Comparison of ENCODE assay signal across 11 mouse cellular contexts in genomic region chr4:150872681-150873080, GRCm38 (mm10). TPM values are rescaled to one million over a fixed set of nuclear protein-coding genes. Genes with fewer than 3 reads are reported as not detected.
DNase-seq lines count a peak whose midpoint lies in the region; ATAC-seq lines count a peak whose summit lies in the region.
"Had no signal": no experiment of that assay in that cellular context is flagged by ENCODE, and none has a peak within 500 bp of the region (broad histone marks: within the 10 kb centered on the region; RNA-seq: fewer than 3 reads in every experiment).

No protein-coding gene starts in this region.

- H3K9me3 ChIP-seq in heart, embryonic 12.5 days (replicated peaks) = no peaks in the 10 kb centered on the region
- no peaks in the 10 kb centered on the region for H3K9me3 ChIP-seq in liver, embryonic 16.5 days (replicated peaks; ENCODE audit: control insufficient read depth, low read length)
- no peaks in the 10 kb centered on the region for H3K9me3 ChIP-seq in hindbrain, embryonic 13.5 days
- no peaks in the 10 kb centered on the region for H3K9me3 ChIP-seq in stomach, embryonic 14.5 days (ENCODE audit: control insufficient read depth, low read depth, low read length)
- H3K9me3 ChIP-seq in forebrain, embryonic 15.5 days = no peaks in the 10 kb centered on the region

- H3K9ac ChIP-seq in heart, embryonic 12.5 days = 0 out of 2 replicates have a peak overlapping the region, but pooled peaks have one; percentile 5
- no peak overlapping the region for H3K9ac ChIP-seq in liver, embryonic 16.5 days (ENCODE audit: low read depth, low read length)
- H3K9ac ChIP-seq in hindbrain, embryonic 13.5 days = no peak overlapping the region; the same call in 1 of the 2 replicates
- H3K9ac ChIP-seq in stomach, embryonic 14.5 days (replicated peaks; ENCODE audit: low read depth, low read length) = no peak overlapping the region
- H3K9ac ChIP-seq in forebrain, embryonic 15.5 days (replicated peaks) = no peak overlapping the region

- H3K27me3 ChIP-seq in heart, embryonic 12.5 days (replicated peaks) = no peaks in the 10 kb centered on the region
- no peaks in the 10 kb centered on the region for H3K27me3 ChIP-seq in liver, embryonic 16.5 days (ENCODE audit: control insufficient read depth, insufficient read depth, low read depth, low read length)
- H3K27me3 ChIP-seq in hindbrain, embryonic 13.5 days = no peaks in the 10 kb centered on the region
- H3K27me3 ChIP-seq in stomach, embryonic 14.5 days (ENCODE audit: control insufficient read depth, insufficient read depth, low read length) = no peaks in the 10 kb centered on the region
- H3K27me3 ChIP-seq in forebrain, embryonic 15.5 days = no peaks in the 10 kb centered on the region
- H3K27me3 ChIP-seq: Patski had no signal

- H3K27ac ChIP-seq in heart, embryonic 12.5 days (ENCODE audit: poor library complexity, severe bottlenecking) = no peak overlapping the region
- H3K27ac ChIP-seq in liver, embryonic 16.5 days (ENCODE audit: low read length) = peak overlapping the region; percentile 69
- peak overlapping the region; percentile 83 for H3K27ac ChIP-seq in hindbrain, embryonic 13.5 days
- peak overlapping the region; percentile 88; the same call in 1 of the 2 replicates for H3K27ac ChIP-seq in stomach, embryonic 14.5 days (ENCODE audit: low read length)
- H3K27ac ChIP-seq in forebrain, embryonic 15.5 days (replicated peaks) = no peak overlapping the region; the same call in 1 of the 2 replicates

- no peak overlapping the region for H3K4me3 ChIP-seq in heart, embryonic 12.5 days
- no peak overlapping the region for H3K4me3 ChIP-seq in liver, embryonic 16.5 days (ENCODE audit: low read depth, low read length)
- H3K4me3 ChIP-seq in hindbrain, embryonic 13.5 days = no peak overlapping the region
- H3K4me3 ChIP-seq in stomach, embryonic 14.5 days (ENCODE audit: low read depth, low read length) = no peak overlapping the region
- no peak overlapping the region for H3K4me3 ChIP-seq in forebrain, embryonic 15.5 days

- no peak overlapping the region for H3K4me2 ChIP-seq in heart, embryonic 12.5 days
- H3K4me2 ChIP-seq in liver, embryonic 16.5 days (ENCODE audit: low read depth, low read length) = no peak overlapping the region
- H3K4me2 ChIP-seq in hindbrain, embryonic 13.5 days = no peak overlapping the region
- no peak overlapping the region for H3K4me2 ChIP-seq in stomach, embryonic 14.5 days (replicated peaks; ENCODE audit: low read depth, low read length)
- no peak overlapping the region for H3K4me2 ChIP-seq in forebrain, embryonic 15.5 days (replicated peaks)

- DNase-seq in heart, adult 8-10 months (ENCODE audit: low spot score) = no peak
- no peak for DNase-seq in liver
- DNase-seq in left cerebral cortex, adult 18-20 months (ENCODE audit: low spot score in 2 of 2) = no peak
- DNase-seq: cerebellum, adult 9-10 months; midbrain, embryonic 14.5 days had no signal

- H3K36me3 ChIP-seq in heart, embryonic 12.5 days = 0 out of 2 replicates have a peak, but pooled peaks cover 4% of the 10 kb centered on the region
- no peaks in the 10 kb centered on the region for H3K36me3 ChIP-seq in liver, embryonic 16.5 days (ENCODE audit: control insufficient read depth, insufficient read depth)
- H3K36me3 ChIP-seq in hindbrain, embryonic 13.5 days = peaks cover 9% of the 10 kb centered on the region
- H3K36me3 ChIP-seq in stomach, embryonic 14.5 days (ENCODE audit: control insufficient read depth, insufficient read depth, low read length) = peaks cover 8% of the 10 kb centered on the region
- H3K36me3 ChIP-seq in forebrain, embryonic 15.5 days = peaks cover 4% of the 10 kb centered on the region

- ATAC-seq in heart, embryonic 12.5 days (ENCODE audit: insufficient number of reproducible peaks, low FRiP score) = no peak
- ATAC-seq in liver, embryonic 16.5 days (ENCODE audit: low read depth) = no peak
- ATAC-seq in hindbrain, embryonic 13.5 days (ENCODE audit: low FRiP score) = no peak
- ATAC-seq in stomach, embryonic 14.5 days (ENCODE audit: insufficient number of reproducible peaks, insufficient read depth, low FRiP score, low read depth) = no peak
- no peak for ATAC-seq in forebrain, embryonic 15.5 days (replicated peaks)
- ATAC-seq: Patski had no signal

- 64% methylated on average over 8 of the region's 8 CpGs for WGBS in heart, embryonic 12.5 days
- WGBS in liver, embryonic 16.5 days (ENCODE audit: insufficient replicate concordance) = 51% methylated on average over 8 of the region's 8 CpGs
- WGBS in hindbrain, embryonic 13.5 days = 88% methylated on average over 8 of the region's 8 CpGs
- WGBS in stomach, embryonic 14.5 days = 66% methylated on average over 8 of the region's 8 CpGs
- WGBS in forebrain, embryonic 15.5 days = 89% methylated on average over 8 of the region's 8 CpGs

- H3K4me1 ChIP-seq in heart, embryonic 12.5 days (replicated peaks) = peaks cover 38% of the 10 kb centered on the region
- H3K4me1 ChIP-seq in liver, embryonic 16.5 days (ENCODE audit: control insufficient read depth, low read depth, low read length) = peaks cover 14% of the 10 kb centered on the region
- H3K4me1 ChIP-seq in hindbrain, embryonic 13.5 days (replicated peaks) = peaks cover 22% of the 10 kb centered on the region
- peaks cover 25% of the 10 kb centered on the region for H3K4me1 ChIP-seq in stomach, embryonic 14.5 days (ENCODE audit: control insufficient read depth, insufficient read depth, low read length)
- H3K4me1 ChIP-seq in forebrain, embryonic 15.5 days = peaks cover 16% of the 10 kb centered on the region

RNA-seq across cellular contexts. Expression of gene Errfi1, which starts 19.0 kb away (rescaled TPM):
- polyA plus RNA-seq in heart, embryonic 12.5 days (2016; fragmentation: Nextera tagmentation; extraction: Ambion mirVana) = 14.0 and 16.5 TPM in 2 replicates
- total RNA-seq in heart, adult 8-10 months (2022) = 10 to 100 TPM in 2 of 4 experiments, 1 to 10 TPM in 2; 8.5 to 23.4 (median 11.4) TPM
- polyA plus RNA-seq in liver, embryonic 16.5 days (2015; fragmentation: Nextera tagmentation; extraction: Ambion mirVana) = 38.7 and 41.4 TPM in 2 replicates
- 29.0 and 29.5 TPM in 2 replicates for polyA plus RNA-seq in hindbrain, embryonic 13.5 days (2015; fragmentation: Nextera tagmentation; extraction: Ambion mirVana)
- polyA plus RNA-seq in stomach, embryonic 14.5 days (2014; fragmentation: Nextera tagmentation; extraction: Ambion mirVana) = 36.4 and 37.3 TPM in 2 replicates
- total RNA-seq in left cerebral cortex, adult 18-20 months (2021) = 10 to 100 TPM; 29.7 to 32.6 TPM
- 16.2 and 17.3 TPM in 2 replicates for polyA plus RNA-seq in forebrain, embryonic 15.5 days (2015; fragmentation: Nextera tagmentation; extraction: Ambion mirVana)

RNA-seq across cellular contexts. Expression of gene Park7, which starts 41.6 kb away (rescaled TPM):
- polyA plus RNA-seq in heart, embryonic 12.5 days (2016; fragmentation: Nextera tagmentation; extraction: Ambion mirVana) = 306 and 308 TPM in 2 replicates
- total RNA-seq in heart, adult 8-10 months (2022) = 100 to 1,000 TPM; 275 to 312 (median 290) TPM
- polyA plus RNA-seq in liver, embryonic 16.5 days (2015; fragmentation: Nextera tagmentation; extraction: Ambion mirVana) = 177 and 184 TPM in 2 replicates
- polyA plus RNA-seq in hindbrain, embryonic 13.5 days (2015; fragmentation: Nextera tagmentation; extraction: Ambion mirVana) = 359 and 380 TPM in 2 replicates
- polyA plus RNA-seq in stomach, embryonic 14.5 days (2014; fragmentation: Nextera tagmentation; extraction: Ambion mirVana) = 439 and 440 TPM in 2 replicates
- 100 to 1,000 TPM; 215 to 216 TPM for total RNA-seq in left cerebral cortex, adult 18-20 months (2021)
- 381 and 388 TPM in 2 replicates for polyA plus RNA-seq in forebrain, embryonic 15.5 days (2015; fragmentation: Nextera tagmentation; extraction: Ambion mirVana)

RNA-seq across cellular contexts. Expression of gene Tnfrsf9, which starts 41.7 kb away (rescaled TPM):
- polyA plus RNA-seq in heart, embryonic 12.5 days (2016; fragmentation: Nextera tagmentation; extraction: Ambion mirVana) = 0.28 and 0.37 TPM in 2 replicates
- total RNA-seq in heart, adult 8-10 months (2022) = under 1 TPM; 0.12 to 0.29 (median 0.22) TPM
- polyA plus RNA-seq in liver, embryonic 16.5 days (2015; fragmentation: Nextera tagmentation; extraction: Ambion mirVana) = 0.12 and 0.20 TPM in 2 replicates
- polyA plus RNA-seq in hindbrain, embryonic 13.5 days (2015; fragmentation: Nextera tagmentation; extraction: Ambion mirVana) = 0.22 and 0.38 TPM in 2 replicates
- 0.80 and 0.97 TPM in 2 replicates for polyA plus RNA-seq in stomach, embryonic 14.5 days (2014; fragmentation: Nextera tagmentation; extraction: Ambion mirVana)
- under 1 TPM; 0.35 to 0.94 TPM for total RNA-seq in left cerebral cortex, adult 18-20 months (2021)
- 0.19 and 0.29 TPM in 2 replicates for polyA plus RNA-seq in forebrain, embryonic 15.5 days (2015; fragmentation: Nextera tagmentation; extraction: Ambion mirVana)

Comparison
In these comparisons a context has a peak if more than half of its experiments do, and no peak if none do; other contexts are left out.
1. H3K27ac ChIP-seq: peak in liver, embryonic 16.5 days (single experiment), hindbrain, embryonic 13.5 days (single experiment) and stomach, embryonic 14.5 days (single experiment); none in heart, embryonic 12.5 days (single experiment) and forebrain, embryonic 15.5 days (single experiment).